Mouse (Mus musculus) heart, embryonic 10.5 days (tissue): ENCODE data around the gene Mical3. TPM values are rescaled to one million over a fixed set of nuclear protein-coding genes. Genes with fewer than 3 reads are reported as not detected.

Source experiments
- DNase-seq: peaks from one replicate; pipeline ENCODE4 v3.0.0-alpha.2; 2017; ENCODE audit warnings: low spot score
- H3K27ac ChIP-seq: fragments of 300-500 bp; sonication (generic); 2 replicates; pipeline ENCODE4 v1.5.1; 2016; ENCODE audit warnings: mild to moderate bottlenecking
- H3K27me3 ChIP-seq: fragments of 300-500 bp; sonication (generic); 2 replicates; pipeline ENCODE4 v1.6.1; 2016; ENCODE audit warnings: mild to moderate bottlenecking; ENCODE audit not compliant: poor library complexity, insufficient read depth, severe bottlenecking
- H3K36me3 ChIP-seq: fragments of 300-500 bp; sonication (generic); 2 replicates; pipeline ENCODE4 v1.6.1; 2016; ENCODE audit warnings: mild to moderate bottlenecking, moderate library complexity
- H3K4me1 ChIP-seq: fragments of 300-500 bp; sonication (generic); 2 replicates; pipeline ENCODE4 v1.6.1; 2016; ENCODE audit warnings: mild to moderate bottlenecking
- H3K4me3 ChIP-seq: fragments of 300-500 bp; sonication (generic); 2 replicates; pipeline ENCODE4 v1.5.1; 2016; ENCODE audit warnings: mild to moderate bottlenecking, moderate library complexity
- H3K9me3 ChIP-seq: fragments of 300-500 bp; sonication (generic); 2 replicates; pipeline ENCODE4 v1.6.1; 2016; ENCODE audit warnings: mild to moderate bottlenecking, moderate library complexity
- WGBS: fragments of 180-500 bp; shearing (Covaris S2); methylation state at CpG from one replicate; pipeline ENCODE4 v1.1.7; 2016; 5-methylcytosine and 5-hydroxymethylcytosine counted together
- polyA plus RNA-seq: library from polyadenylated mRNA; unstranded; fragments of >200 nt; fragmentation: Nextera tagmentation; extraction: Ambion mirVana; gene quantifications from 2 replicates; pipeline ENCODE4 v1.2.1, GENCODE M21; 2016

Gene Mical3
- polyA plus RNA-seq, 1 experiment from 2014 or later, result 25.8 TPM

GRCm38 (mm10) chr6:120996607-120997006, 134.2 kb downstream of the Mical3 start:
- Histone ChIP-seq H3K27me3 (no peaks in the 10 kb centered on the region), H3K4me3 (no peak overlapping the region), H3K4me1 (peaks cover 11% of the 10 kb centered on the region; the same call in 1 of the 2 replicates), H3K27ac (no peak overlapping the region), H3K9me3 (no peaks in the 10 kb centered on the region), H3K36me3 (peaks cover 57% of the 10 kb centered on the region)
- 83% methylated on average over 6 of the region's 6 CpGs for WGBS
- no peak for DNase-seq

- Histone ChIP-seq H3K36me3 (peaks cover 46% of the 10 kb centered on the region), H3K27ac (no peak overlapping the region), H3K4me1 (peaks cover 11% of the 10 kb centered on the region; the same call in 1 of the 2 replicates), H3K9me3 (no peaks in the 10 kb centered on the region), H3K4me3 (no peak overlapping the region), H3K27me3 (no peaks in the 10 kb centered on the region)
- DNase-seq, result no peak
- 81% methylated on average over 9 of the region's 9 CpGs for WGBS
Measured at GRCm38 (mm10) chr6:120995541-120995940, 135.3 kb downstream of the Mical3 start.

- Histone ChIP-seq H3K36me3 (peaks cover 24% of the 10 kb centered on the region), H3K4me3 (no peak overlapping the region), H3K4me1 (peaks cover 39% of the 10 kb centered on the region), H3K9me3 (no peaks in the 10 kb centered on the region), H3K27ac (no peak overlapping the region), H3K27me3 (no peaks in the 10 kb centered on the region)
- WGBS, result 64% methylated on average over 6 of the region's 6 CpGs
- DNase-seq, result no peak
Measured at GRCm38 (mm10) chr6:120991857-120992256, 138.9 kb downstream of the Mical3 start.

- peak; percentile 83 for DNase-seq
- Histone ChIP-seq H3K4me3 (no peak overlapping the region), H3K9me3 (no peaks in the 10 kb centered on the region), H3K27ac (peak overlapping the region; percentile 81), H3K4me1 (peaks cover 48% of the 10 kb centered on the region), H3K27me3 (no peaks in the 10 kb centered on the region), H3K36me3 (peaks cover 18% of the 10 kb centered on the region)
- WGBS, result 28% methylated on average over 10 of the region's 10 CpGs
Measured at GRCm38 (mm10) chr6:120987571-120988084, 143.2 kb downstream of the Mical3 start.

GRCm38 (mm10) chr6:120987164-120987563, 143.6 kb downstream of the Mical3 start:
- WGBS, result 37% methylated on average over 10 of the region's 10 CpGs
- no peak for DNase-seq
- peaks cover 48% of the 10 kb centered on the region for H3K4me1 ChIP-seq
- no peaks in the 10 kb centered on the region for H3K9me3 ChIP-seq
- H3K27ac ChIP-seq, result peak overlapping the region; percentile 81
- peaks cover 23% of the 10 kb centered on the region for H3K36me3 ChIP-seq
- H3K27me3 ChIP-seq, result no peaks in the 10 kb centered on the region
- H3K4me3 ChIP-seq, result no peak overlapping the region

- Histone ChIP-seq H3K4me1 (peaks cover 42% of the 10 kb centered on the region), H3K9me3 (no peaks in the 10 kb centered on the region), H3K36me3 (peaks cover 33% of the 10 kb centered on the region), H3K27me3 (no peaks in the 10 kb centered on the region), H3K4me3 (no peak overlapping the region), H3K27ac (peak overlapping the region; percentile 81)
- 92% methylated on average over 3 of the region's 3 CpGs for WGBS
- no peak for DNase-seq
Measured at GRCm38 (mm10) chr6:120986172-120986571, 144.6 kb downstream of the Mical3 start.

- 93% methylated on average over 13 of the region's 13 CpGs for WGBS
- no peaks in the 10 kb centered on the region for H3K27me3 ChIP-seq
- no peaks in the 10 kb centered on the region for H3K9me3 ChIP-seq
- H3K4me3 ChIP-seq, result no peak overlapping the region
- H3K4me1 ChIP-seq, result peaks cover 27% of the 10 kb centered on the region
- DNase-seq, result no peak
- H3K36me3 ChIP-seq, result peaks cover 49% of the 10 kb centered on the region
- H3K27ac ChIP-seq, result no peak overlapping the region
Measured at GRCm38 (mm10) chr6:120982314-120982713, 148.5 kb downstream of the Mical3 start.

- DNase-seq, result no peak
- H3K27me3 ChIP-seq, result no peaks in the 10 kb centered on the region
- H3K4me1 ChIP-seq, result peaks cover 25% of the 10 kb centered on the region
- H3K9me3 ChIP-seq, result no peaks in the 10 kb centered on the region
- H3K27ac ChIP-seq, result no peak overlapping the region
- no peak overlapping the region for H3K4me3 ChIP-seq
- H3K36me3 ChIP-seq, result peaks cover 49% of the 10 kb centered on the region
- WGBS, result 53% methylated on average over 6 of the region's 6 CpGs
Measured at GRCm38 (mm10) chr6:120981537-120981936, 149.3 kb downstream of the Mical3 start.

GRCm38 (mm10) chr6:120978019-120978621, 152.7 kb downstream of the Mical3 start:
- WGBS, result 36% methylated on average over 18 of the region's 18 CpGs
- H3K27me3 ChIP-seq, result no peaks in the 10 kb centered on the region
- H3K36me3 ChIP-seq, result peaks cover 43% of the 10 kb centered on the region
- H3K27ac ChIP-seq, result peak overlapping the region; percentile 80
- H3K4me1 ChIP-seq, result peaks cover 23% of the 10 kb centered on the region
- DNase-seq, result no peak
- H3K4me3 ChIP-seq, result no peak overlapping the region
- H3K9me3 ChIP-seq, result no peaks in the 10 kb centered on the region

- Histone ChIP-seq H3K4me3 (no peak overlapping the region), H3K36me3 (peaks cover 47% of the 10 kb centered on the region), H3K27me3 (no peaks in the 10 kb centered on the region), H3K27ac (no peak overlapping the region), H3K4me1 (peaks cover 31% of the 10 kb centered on the region), H3K9me3 (no peaks in the 10 kb centered on the region)
- DNase-seq, result no peak
- 80% methylated on average over 11 of the region's 11 CpGs for WGBS
Measured at GRCm38 (mm10) chr6:120976991-120977390, 153.8 kb downstream of the Mical3 start.

GRCm38 (mm10) chr6:120976097-120976496, 154.7 kb downstream of the Mical3 start:
- Histone ChIP-seq H3K27me3 (no peaks in the 10 kb centered on the region), H3K27ac (no peak overlapping the region), H3K4me3 (no peak overlapping the region), H3K4me1 (peaks cover 34% of the 10 kb centered on the region), H3K9me3 (no peaks in the 10 kb centered on the region), H3K36me3 (peaks cover 43% of the 10 kb centered on the region)
- WGBS, result 83% methylated on average over 12 of the region's 12 CpGs
- DNase-seq, result no peak

- 55% methylated on average over 14 of the region's 14 CpGs for WGBS
- no peak overlapping the region for H3K4me3 ChIP-seq
- H3K9me3 ChIP-seq, result no peaks in the 10 kb centered on the region
- H3K36me3 ChIP-seq, result peaks cover 52% of the 10 kb centered on the region
- DNase-seq, result peak; percentile 87
- H3K27ac ChIP-seq, result 0 out of 2 replicates have a peak overlapping the region, but pooled peaks have one; percentile 11
- no peaks in the 10 kb centered on the region for H3K27me3 ChIP-seq
- H3K4me1 ChIP-seq, result peaks cover 19% of the 10 kb centered on the region; the same call in 1 of the 2 replicates
Measured at GRCm38 (mm10) chr6:120971797-120972590, 158.8 kb downstream of the Mical3 start.
